Mouse (Mus musculus) liver, adult 2 months (tissue): Measurements from ENCODE around the gene Atp5f1.
"Not testable (repeated sequence)": the region's sequence is repeated elsewhere in the genome, so short reads cannot be mapped to it uniquely, and the experiment has no call there.

Experiments used
- CTCF ChIP-seq: fragments of 200-500 bp; IDR thresholded peaks from 2 replicates; pipeline ENCODE4 v1.5.1; 2011; ENCODE audit warnings: low read depth, low read length, control low read depth
- POLR2A ChIP-seq: fragments of 200-500 bp; IDR thresholded peaks from 2 replicates; pipeline ENCODE4 v1.6.1; 2011; ENCODE audit warnings: low read length, control low read depth; ENCODE audit not compliant: insufficient read depth; ENCODE audit errors: extremely low read depth

DNA sequence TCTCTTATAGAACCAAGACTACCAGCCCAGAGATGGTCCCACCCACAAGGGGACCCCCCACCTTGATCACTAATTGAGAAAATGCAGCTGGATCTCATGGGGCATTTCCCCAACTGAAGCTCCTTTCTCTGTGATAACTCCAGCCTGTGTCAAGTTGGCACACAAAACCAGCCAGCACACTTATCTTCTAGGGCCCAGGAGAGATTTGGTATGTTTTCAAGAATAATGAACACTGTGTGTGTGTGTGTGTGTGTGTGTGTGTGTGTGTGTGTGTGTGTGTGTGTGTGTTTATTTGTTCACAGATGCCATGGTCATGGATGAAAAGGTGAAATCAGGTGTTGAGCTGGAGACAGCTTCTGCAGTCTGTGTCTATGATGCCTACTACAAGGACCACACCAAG, 43.4 kb downstream of the Atp5f1 start:
- TF ChIP-seq CTCF, POLR2A: not testable (repeated sequence)
